Mouse (Mus musculus) C2C12 (cell line): ENCODE measurements at regions not wholly inside any gene's neighbourhood (a gene's known extent, or its start where the extent isn't known, plus 50 kb on each side); places are given as distances from the start of the nearest gene placed in this dataset.

Experiments used
- H3K27me3 ChIP-seq: one replicate; pipeline ENCODE4 v1.6.1; 2011; ENCODE audit not compliant: control insufficient read depth, insufficient read depth, insufficient read length
- H3K36me3 ChIP-seq: one replicate; pipeline ENCODE4 v1.6.1; 2011; ENCODE audit not compliant: control insufficient read depth, insufficient read depth
- H3K4me3 ChIP-seq: one replicate; pipeline ENCODE4 v1.5.1; 2011; ENCODE audit warnings: mild to moderate bottlenecking, control low read depth; ENCODE audit not compliant: poor library complexity, insufficient read depth, severe bottlenecking
- H3K79me2 ChIP-seq: one replicate; pipeline ENCODE4 v1.6.1; 2011; ENCODE audit not compliant: control insufficient read depth, insufficient read depth
- H3K79me3 ChIP-seq: one replicate; pipeline ENCODE4 v1.6.1; 2011; ENCODE audit warnings: low read depth, control low read depth
- H3ac ChIP-seq: one replicate; pipeline ENCODE3; 2011; ENCODE audit warnings: low read depth; ENCODE audit not compliant: control insufficient read depth, insufficient read length
- CEBPB ChIP-seq: IDR thresholded peaks from one replicate; pipeline ENCODE4 v1.6.1; 2011; ENCODE audit warnings: low read depth, mild to moderate bottlenecking, control low read depth, moderate library complexity
- CTCF ChIP-seq: IDR thresholded peaks from one replicate; pipeline ENCODE4 v1.5.1; 2011; ENCODE audit not compliant: control insufficient read depth, insufficient read depth, insufficient read length
- FOSL1 ChIP-seq: IDR thresholded peaks from one replicate; pipeline ENCODE4 v1.8.0; 2011; ENCODE audit warnings: mild to moderate bottlenecking, low read length; ENCODE audit not compliant: poor library complexity, insufficient read depth, severe bottlenecking
- MAX ChIP-seq: IDR thresholded peaks from one replicate; pipeline ENCODE4 v1.6.1; 2011; ENCODE audit warnings: mild to moderate bottlenecking, control low read depth
- MYOD1 ChIP-seq: IDR thresholded peaks from one replicate; pipeline ENCODE4 v1.6.1; 2011; ENCODE audit warnings: low read depth; ENCODE audit not compliant: control insufficient read depth, insufficient read length
- MYOG ChIP-seq: IDR thresholded peaks from one replicate; pipeline ENCODE4 v1.6.1; 2011; ENCODE audit not compliant: control insufficient read depth, insufficient read length; ENCODE audit errors: extremely low read depth
- USF1 ChIP-seq: IDR thresholded peaks from one replicate; pipeline ENCODE4 v1.6.1; 2011; ENCODE audit warnings: low read depth, mild to moderate bottlenecking, control low read depth, moderate library complexity

- H3K27me3 ChIP-seq: no peaks in the 10 kb centered on the region
- H3K4me3 ChIP-seq: no peak overlapping the region
- no peak overlapping the region for H3ac ChIP-seq
- TF ChIP-seq MAX (no peak), MYOD1 (no peak), USF1 (no peak), FOSL1 (no peak), MYOG (no peak), CTCF (no peak), CEBPB (no peak)
- H3K79me3 ChIP-seq: no peaks in the 10 kb centered on the region
- H3K36me3 ChIP-seq: no peaks in the 10 kb centered on the region
- H3K79me2 ChIP-seq: no peaks in the 10 kb centered on the region
Observed at GRCm38 (mm10) chr13:101847879-101848600, 80.0 kb upstream of the Pik3r1 start.

GRCm38 (mm10) chr13:101848601-101849147 lies 80.7 kb upstream of the Pik3r1 start:
- no peak overlapping the region for H3ac ChIP-seq
- no peaks in the 10 kb centered on the region for H3K79me2 ChIP-seq
- no peaks in the 10 kb centered on the region for H3K27me3 ChIP-seq
- H3K36me3 ChIP-seq: no peaks in the 10 kb centered on the region
- no peaks in the 10 kb centered on the region for H3K79me3 ChIP-seq
- TF ChIP-seq CEBPB: no peak
- TF ChIP-seq USF1: no peak
- no peak for TF ChIP-seq MAX
- no peak for TF ChIP-seq CTCF
- no peak for TF ChIP-seq MYOG
- no peak for TF ChIP-seq FOSL1
- no peak for TF ChIP-seq MYOD1
- H3K4me3 ChIP-seq: no peak overlapping the region

- no peak overlapping the region for H3ac ChIP-seq
- H3K79me3 ChIP-seq: no peaks in the 10 kb centered on the region
- H3K36me3 ChIP-seq: no peaks in the 10 kb centered on the region
- no peaks in the 10 kb centered on the region for H3K79me2 ChIP-seq
- no peak overlapping the region for H3K4me3 ChIP-seq
- TF ChIP-seq MYOD1 (no peak), MYOG (no peak), CEBPB (no peak), USF1 (no peak), MAX (no peak), FOSL1 (no peak), CTCF (no peak)
- H3K27me3 ChIP-seq: no peaks in the 10 kb centered on the region
Observed at GRCm38 (mm10) chr13:101849416-101849815, 81.4 kb upstream of the Pik3r1 start.

- Histone ChIP-seq H3ac (no peak overlapping the region), H3K27me3 (no peaks in the 10 kb centered on the region), H3K36me3 (no peaks in the 10 kb centered on the region), H3K79me3 (no peaks in the 10 kb centered on the region), H3K4me3 (no peak overlapping the region), H3K79me2 (no peaks in the 10 kb centered on the region)
- TF ChIP-seq MYOG (no peak), FOSL1 (no peak), CEBPB (no peak), MAX (no peak), MYOD1 (no peak), USF1 (no peak), CTCF (no peak)
Observed at GRCm38 (mm10) chr13:101851329-101851728, 83.3 kb upstream of the Pik3r1 start.

GRCm38 (mm10) chr13:101852960-101853359 lies 84.9 kb upstream of the Pik3r1 start:
- TF ChIP-seq FOSL1 (no peak), USF1 (no peak), CEBPB (no peak), MYOG (no peak), CTCF (no peak), MYOD1 (no peak), MAX (no peak)
- H3K79me2 ChIP-seq: no peaks in the 10 kb centered on the region
- H3K79me3 ChIP-seq: no peaks in the 10 kb centered on the region
- H3K27me3 ChIP-seq: no peaks in the 10 kb centered on the region
- no peak overlapping the region for H3K4me3 ChIP-seq
- no peaks in the 10 kb centered on the region for H3K36me3 ChIP-seq
- no peak overlapping the region for H3ac ChIP-seq
